Mouse (Mus musculus): ENCODE data around the gene Emsy.

Gene Emsy

DNA sequence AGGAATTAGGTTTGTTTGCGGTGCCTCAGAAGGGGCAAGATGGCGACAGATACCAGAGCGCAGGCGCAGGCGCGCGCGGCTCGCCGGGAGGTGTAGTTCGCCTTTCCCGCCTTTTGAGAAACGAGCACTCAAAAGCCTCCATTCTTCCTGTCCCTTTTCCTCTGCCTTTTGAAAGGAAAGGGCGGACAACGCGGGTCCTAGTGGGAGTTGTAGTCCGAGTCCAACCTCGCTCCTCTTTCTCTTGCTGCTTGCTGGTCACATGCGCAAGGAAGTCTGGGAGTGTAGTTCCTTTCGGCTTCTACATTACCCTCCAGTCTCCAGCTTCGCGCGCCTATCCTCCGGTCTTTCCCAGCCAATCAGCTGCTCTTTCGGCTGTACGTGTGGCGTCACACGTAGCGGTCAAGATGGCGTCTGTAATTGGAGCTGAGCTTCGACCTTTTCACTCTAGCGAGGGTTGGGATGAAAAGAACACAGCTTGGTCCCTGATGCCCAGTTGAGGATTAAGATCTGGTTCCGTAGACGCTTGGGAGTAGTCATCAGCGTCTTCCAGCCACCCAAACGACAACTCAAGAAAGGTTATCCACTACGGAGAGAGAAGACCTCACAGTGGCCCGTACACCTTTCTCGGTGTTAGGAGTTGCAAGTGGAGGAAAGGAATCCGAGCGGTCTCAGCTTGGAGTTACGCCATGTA is at the start of gene Emsy:
Emsy (minus strand) TSS at position 253 of the 691 bp plus-strand sequence.
- peak; percentile 90 for DNase-seq (ENCODE audit: low spot score)

DNA sequence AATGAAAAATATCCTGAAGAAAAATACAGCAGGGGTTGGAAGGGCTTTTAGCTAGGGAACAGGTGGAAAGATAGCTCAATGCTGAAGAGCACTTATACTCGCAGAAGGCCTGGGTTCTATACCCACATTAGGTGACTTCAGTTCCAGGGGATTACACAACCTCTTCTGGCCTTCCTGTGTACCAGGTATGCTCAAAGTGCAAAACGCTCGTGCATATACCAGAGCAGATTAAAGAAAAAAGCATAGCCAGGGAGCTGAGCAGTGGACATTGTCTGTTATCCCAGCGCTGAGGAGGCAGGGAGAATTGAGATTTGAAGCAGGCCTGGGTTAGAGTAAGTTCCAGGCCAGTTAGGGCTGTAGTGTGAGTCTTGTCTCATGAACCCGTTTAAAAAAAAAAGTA is 47.7 kb upstream of the Emsy start:
- no peak for DNase-seq (ENCODE audit: low spot score)

DNA sequence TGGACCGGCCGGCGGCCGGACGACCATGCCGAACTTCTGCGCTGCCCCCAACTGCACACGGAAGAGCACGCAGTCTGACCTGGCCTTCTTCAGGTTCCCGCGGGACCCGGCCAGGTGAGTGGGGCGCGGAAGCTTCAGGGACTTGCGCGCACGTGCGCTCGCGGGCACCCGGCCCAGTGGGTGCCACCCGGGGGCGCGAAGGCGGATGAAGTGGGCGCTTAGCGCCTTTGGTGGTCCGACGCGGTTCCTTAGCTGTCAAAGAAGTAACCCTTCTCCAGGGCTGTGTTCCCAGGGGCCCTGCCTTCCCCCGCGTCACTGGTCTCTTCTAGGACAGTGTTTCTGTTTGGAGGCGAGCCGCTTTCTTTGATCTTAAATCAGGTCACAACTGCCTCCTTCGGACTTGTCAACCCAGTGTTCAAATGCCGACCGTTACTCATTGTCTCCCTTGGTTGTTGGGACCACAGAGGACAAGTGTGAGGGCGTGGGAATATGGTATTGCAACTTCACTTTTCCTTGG is 46.8 kb upstream of the Emsy start:
- DNase-seq (ENCODE audit: low spot score) = peak; percentile 68

DNA sequence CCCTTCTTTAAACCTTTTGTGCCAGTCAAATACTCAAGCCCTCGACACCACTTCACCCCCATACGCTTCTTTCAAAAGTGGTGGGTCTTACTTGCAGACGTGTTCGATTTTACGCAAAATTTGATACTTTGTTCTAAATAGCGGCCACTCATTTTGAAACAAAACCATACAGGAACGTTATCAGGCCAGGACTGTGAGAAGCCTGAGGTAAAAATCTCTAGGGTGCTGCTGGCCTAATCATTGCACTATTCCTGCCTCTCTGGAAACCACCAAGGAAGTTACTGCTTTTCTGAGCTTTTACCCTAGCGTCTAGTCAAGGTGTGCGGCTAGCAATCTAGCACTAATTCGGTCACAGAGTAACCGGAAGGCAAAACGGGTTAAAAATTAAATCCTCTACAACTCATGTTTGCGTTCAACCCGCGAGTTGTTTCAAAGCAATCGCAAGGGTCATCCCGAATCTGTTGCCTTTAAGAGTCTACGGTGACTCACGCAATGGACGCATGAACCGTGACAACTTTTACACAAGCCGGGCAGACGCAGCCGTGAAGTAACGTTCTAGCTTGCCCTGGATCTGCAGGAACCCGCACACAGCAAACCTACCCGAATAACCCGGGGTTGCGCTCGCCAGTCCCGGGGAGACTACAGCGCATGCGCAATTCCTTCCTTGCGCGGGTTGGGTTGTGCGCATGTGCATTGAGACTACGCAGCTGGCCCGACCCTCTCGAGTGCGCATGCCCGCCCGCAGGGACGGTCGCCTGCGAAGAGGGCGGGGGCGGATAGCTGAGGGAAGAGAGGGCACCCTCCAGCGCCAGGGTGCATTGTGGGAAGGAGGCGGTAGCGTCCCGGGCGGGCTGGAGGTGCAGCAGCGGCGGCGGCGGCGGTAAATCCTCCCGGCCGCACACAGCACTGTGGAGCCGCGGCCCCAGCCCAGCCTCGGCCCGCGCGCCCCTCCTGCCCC is 46.0 kb upstream of the Emsy start, which contains the start of gene Thap12:
Thap12 (plus strand) TSS at position 821 of the 958 bp plus-strand sequence.
- DNase-seq (ENCODE audit: low spot score) = peak; percentile 99

DNA sequence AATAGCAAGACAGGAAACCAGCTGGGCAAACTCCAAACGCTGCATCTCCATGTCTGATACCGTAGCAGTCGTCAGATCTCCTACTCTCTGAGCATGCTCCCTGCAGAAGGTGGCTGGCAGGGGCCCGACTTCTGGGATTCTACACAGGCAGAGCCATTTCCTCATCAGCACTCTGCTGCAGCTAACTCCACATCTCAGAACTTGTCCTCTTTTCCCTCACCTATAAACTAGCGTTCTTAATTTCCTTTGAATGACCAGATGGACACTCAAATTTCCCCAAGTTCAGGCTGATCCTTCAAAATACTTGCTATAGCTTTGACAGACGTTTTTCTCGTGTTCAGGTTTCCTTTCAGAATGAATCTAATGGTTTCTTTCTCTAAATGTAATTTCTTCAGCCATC is 45.2 kb upstream of the Emsy start:
- DNase-seq (ENCODE audit: low spot score) = no peak

DNA sequence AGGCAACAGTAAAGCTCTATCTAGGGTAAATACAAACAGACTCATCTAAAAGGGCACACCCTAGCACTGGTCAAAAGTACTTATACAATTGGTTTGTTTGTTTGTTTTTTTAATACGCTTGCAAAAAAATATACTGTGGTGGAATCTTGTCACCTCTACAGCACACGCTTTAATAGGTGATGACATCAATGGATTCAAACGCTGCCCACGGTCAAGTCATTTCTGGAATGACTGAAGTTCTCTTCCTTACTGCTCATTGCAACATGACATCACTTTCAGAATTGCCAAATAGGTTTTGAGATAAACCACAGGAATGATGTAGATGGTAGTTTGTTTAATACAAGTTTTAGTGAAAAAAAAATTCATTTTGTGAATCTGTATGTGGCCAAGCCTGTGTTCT is 42.0 kb upstream of the Emsy start:
- DNase-seq (ENCODE audit: low spot score) = no peak

DNA sequence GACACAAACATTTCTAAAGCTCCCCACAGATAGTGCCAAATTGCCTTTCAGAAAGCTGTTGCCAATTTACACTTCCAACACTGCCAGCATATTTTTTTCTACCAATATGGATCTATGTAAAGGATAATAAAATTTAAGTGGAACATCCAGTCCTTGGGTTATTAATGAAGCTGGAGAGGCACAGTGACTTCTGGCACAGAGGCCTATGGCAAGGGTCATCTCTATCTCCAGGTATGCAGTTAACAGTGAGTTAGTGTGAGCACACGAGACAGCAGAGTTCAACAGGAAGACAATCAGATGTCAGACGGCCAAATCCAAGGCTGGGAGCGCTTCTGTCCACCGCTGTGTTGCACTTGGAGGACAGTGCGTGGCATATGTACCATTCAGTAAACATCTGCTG is 41.5 kb upstream of the Emsy start:
- no peak for DNase-seq (ENCODE audit: low spot score)

DNA sequence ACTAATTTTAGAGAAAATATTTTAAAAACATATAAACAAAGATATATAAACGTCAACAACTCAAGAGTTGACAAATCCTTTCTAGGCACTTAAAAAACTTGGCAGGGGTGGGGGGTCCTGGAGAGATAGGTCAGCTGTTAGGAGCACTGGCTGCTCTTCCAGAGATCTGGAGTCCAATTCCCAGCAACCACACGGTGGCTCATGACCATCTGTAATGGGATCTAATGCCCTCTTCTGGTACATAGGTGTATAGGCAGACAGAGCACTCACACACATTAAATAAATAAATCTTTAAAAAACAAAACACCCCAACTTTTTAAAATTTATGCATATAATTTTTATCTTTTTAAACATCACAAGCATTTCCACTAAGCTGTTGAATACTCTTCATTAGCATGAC is 40.9 kb upstream of the Emsy start:
- no peak for DNase-seq (ENCODE audit: low spot score)

DNA sequence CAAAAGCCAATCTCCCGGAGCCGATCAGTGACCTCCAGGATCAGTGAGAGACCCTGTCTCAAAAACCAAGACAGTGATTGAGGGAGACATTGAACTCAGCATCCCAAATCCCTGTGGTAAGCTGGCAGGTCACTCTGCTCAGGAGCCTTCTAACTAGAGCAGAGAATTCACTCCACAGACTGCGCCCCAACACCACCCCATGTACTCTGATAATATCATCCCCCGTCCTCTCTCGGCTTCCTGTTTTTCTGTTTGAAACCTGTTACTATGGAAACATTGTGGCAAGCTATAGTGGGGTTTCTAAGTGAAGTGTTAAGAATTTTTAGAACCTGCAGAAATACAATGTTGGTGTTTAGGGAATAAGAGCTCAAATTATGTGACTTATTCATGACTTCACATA is 37.5 kb upstream of the Emsy start:
- DNase-seq (ENCODE audit: low spot score) = no peak

DNA sequence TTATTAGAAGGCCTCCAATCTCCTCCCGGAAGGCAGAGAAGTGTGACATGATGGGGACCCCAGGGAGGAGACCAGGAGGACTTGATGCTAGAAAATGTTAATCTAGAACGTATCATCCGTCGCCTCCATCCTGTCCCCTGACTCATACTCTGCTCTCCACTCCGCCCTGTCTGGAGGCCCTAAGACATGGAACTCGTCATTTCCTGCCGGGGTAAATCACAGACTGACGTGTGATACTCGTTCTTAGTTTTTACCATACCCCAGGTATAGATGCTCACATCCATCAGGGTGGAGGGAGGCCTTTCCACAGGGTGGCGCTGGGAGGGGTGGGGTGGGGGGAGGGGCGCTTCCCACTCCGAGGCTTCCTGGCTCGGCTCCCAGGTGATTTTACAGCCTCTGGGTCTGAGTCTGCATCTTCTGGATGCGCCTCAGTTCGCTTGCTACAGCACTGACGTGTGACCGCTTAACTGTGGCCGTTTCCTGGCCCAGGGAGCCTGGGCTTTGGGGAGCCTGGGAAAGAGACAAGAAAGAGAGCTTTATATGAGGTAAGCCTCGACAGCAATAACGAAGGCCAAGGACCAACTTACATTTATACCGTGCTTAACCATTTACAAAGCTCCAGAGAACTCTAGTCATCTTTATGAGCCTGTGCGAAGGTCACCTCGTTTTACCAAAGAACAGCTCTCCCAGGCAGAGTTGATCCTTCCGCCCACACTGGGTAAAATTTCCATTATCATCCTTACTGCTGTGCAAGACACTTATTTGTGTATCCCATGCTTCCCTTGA is 36.4 kb upstream of the Emsy start:
- peak; percentile 56 for DNase-seq (ENCODE audit: low spot score)

DNA sequence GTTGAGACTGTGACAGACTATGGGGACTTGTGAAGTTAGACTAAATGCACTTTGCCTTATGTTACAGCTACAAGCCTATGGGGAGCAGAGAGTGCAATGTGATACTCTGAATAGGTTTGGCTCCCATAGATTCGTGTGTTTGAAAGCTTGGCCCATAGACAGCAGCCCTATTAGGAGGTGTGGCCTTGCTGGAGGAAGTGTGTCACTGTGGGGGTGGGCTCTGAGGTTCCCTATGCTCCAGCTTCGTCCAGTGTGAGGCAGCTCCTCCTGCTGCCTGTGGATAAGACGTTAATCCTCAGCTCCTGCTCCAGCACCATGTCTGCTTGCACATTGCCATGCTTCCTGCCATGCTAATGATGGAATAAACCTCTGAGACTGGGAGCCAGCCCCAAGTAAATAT is 34.2 kb upstream of the Emsy start:
- DNase-seq (ENCODE audit: low spot score) = no peak

DNA sequence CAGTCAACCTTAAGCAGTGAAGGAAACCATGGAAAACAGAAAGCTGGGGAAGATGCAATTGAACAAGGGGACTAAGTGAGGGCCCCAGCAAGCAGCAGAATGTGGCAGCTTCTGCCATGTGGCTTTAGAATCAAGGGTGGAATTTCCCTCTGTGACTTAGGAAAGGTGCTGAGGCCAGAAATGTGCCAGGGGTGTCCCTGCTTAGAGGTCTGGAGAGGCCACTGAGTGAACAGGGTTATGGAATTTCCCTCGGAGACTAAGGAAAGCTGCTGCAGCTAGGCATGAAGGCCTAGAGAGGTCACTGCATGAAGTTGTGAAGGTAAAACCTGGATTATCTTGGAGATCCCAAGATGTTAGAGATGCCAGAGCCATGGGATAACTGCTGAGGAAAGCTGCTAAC is 33.5 kb upstream of the Emsy start:
- no peak for DNase-seq (ENCODE audit: low spot score)

DNA sequence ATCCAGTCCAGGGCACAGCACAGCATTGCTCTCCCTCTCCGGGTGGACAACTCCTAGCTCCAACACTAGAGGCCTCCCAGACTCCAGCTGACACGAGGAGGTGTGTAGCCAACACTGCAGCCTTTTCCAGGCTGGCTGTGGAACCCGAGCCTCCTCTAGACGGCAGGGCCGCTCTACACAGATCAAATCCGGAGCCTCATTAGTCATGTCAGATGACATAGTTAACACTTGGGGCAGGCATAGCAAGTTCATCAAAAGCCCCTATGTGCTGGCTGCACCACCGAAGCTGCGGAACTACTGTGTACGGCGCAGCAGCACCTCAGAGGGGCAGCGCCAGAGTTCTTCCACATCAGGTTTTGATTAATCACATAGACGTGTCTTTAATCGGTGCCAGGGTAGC is 29.3 kb upstream of the Emsy start:
- peak; percentile 53 for DNase-seq (ENCODE audit: low spot score)

DNA sequence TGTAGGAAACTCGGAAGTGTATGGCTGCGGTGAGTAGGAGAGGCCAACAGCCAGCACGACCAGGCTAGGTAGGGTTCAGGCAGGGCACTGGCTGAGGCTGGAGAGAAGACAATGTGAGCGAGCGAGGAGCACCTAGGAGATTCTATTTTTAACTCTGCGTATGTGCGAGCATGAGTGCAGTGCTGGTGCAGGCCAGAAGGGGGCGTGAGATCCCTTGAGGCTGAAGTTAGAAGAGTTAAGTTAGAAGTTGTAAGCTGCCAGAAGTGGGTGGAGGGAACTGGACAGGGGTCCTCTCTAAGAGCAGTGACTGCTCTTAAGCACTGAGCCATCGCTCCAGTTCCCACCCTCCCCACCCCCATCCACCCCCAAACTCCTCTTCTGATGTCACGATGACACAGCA is 26.2 kb upstream of the Emsy start:
- DNase-seq (ENCODE audit: low spot score) = no peak

DNA sequence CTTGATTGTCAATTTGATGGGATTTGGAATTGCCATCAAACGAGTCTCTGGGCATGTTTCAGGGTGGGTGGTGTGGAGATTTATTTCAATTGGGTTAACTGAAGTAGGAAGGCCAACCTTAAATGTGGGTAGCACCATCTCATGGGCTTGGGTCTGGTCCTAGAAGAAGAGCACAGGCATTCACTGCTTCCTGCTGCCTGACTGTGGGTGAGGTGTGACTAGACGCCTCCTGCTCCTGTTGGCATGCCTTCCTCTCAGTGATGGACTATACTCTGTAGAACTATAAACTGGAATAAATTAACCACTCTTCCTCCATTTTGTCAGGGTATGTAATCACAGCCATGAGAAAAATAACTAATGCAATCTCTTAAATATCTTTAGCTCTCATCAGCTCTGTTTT is 24.1 kb upstream of the Emsy start:
- DNase-seq (ENCODE audit: low spot score) = no peak

DNA sequence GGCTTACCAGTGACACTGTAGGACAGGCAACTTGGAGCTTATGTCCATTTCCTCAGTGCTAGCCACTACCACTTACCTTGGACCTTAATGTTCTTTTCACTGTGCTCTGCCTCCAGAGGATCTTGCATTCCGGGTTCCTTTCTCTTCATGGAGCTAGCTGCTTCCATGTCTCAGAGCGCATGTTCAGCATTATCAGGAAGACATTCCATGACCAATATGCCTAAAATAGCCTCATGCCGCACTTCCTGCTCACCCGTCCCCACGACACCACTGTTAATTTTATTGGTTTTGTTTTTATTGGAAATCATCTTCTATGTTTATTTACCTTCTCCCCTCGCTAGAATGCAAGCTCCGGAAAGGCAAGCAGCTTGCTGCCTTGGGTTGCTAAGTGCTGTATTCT is 21.9 kb upstream of the Emsy start:
- no peak for DNase-seq (ENCODE audit: low spot score)

DNA sequence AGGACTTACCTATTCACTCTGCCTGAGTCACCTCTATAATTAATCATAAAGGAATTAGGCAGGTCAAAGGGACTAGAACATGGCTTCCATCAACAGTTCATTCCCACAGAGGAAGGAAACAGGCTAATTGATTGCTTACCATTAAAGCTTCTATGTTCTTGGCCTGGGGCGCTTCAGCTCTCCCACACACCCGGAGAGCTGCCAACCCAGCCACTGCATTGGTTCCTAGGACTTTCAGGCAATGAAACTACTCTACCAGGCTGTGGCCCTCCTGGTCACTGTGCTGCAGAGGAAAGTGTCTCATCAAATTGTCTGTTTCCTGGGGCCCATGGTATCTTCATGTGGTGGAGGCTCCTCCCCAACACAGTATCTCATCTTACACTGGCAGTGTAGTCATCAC is 20.9 kb upstream of the Emsy start:
- no peak for DNase-seq (ENCODE audit: low spot score)

DNA sequence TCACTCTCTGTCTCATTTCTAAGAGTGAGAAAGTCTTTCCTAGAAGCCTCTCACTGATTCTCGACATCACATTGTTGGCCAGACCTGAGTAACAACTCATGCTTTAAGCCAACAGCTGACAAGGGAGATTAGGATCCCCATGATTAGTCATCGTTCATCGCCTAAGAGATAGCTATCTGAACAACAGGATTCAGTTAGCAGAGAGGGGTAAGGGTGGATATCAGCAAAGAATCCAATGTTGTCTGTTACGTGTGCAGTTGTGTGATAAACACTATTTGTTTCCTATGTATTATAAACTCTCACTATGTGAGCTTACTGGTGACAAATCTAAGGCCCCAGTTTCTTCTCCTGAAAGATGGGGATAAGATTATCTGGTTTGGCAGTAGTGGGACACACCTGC is 17.8 kb upstream of the Emsy start:
- DNase-seq (ENCODE audit: low spot score) = no peak

DNA sequence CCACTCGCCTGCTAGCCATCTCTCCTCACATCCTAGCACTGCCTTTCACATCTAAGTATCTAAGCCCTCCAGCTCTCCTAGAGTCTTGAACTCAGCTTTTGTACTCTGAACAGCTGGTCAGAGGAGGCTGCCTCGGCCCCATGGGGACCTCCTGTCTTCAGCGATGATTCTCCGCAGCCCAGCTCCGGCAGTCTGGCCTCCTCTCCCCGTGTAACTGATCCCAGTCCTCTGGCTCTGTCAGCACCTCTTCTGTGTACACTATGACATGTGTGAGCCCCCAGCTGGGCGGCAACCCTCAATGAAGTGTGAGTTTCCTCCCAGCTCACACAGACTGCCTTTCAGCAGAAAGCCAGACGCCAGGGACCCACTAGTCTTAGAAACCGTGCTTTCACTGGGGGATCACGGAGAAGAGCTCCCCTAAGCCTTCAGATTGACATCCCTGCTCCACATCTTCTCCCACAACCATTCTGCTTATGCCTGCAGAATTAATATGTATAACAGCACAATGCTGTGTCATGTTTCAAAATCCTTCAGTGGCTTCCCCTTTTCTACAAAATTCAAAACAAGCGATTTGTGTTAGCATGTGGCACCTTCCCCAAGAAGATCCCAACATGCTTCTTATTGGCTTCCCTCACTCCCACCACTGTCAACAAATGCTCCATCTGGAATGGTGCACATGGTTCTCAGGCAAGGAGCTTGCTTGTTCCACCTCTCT is 15.8 kb upstream of the Emsy start:
- DNase-seq (ENCODE audit: low spot score) = peak; percentile 48

DNA sequence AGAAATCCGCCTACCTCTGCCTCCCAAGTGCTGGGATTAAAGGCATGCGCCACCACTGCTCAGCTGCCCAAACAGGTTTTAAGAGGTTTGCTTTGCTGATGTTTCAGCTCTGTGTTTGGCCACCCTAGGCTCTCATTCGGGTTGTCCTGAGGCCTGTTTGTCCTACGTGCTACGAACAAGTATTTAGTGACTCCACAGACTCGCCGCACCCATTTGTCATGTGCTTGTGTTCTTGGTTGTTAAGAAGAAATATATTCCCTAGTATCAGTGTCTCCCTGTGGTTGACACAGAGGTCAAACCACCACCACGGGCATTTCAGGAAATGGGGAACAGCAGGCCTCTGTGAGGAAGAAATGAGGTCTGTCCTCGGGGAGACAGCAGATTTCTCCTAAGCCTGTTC is 14.8 kb upstream of the Emsy start:
- DNase-seq (ENCODE audit: low spot score) = no peak

DNA sequence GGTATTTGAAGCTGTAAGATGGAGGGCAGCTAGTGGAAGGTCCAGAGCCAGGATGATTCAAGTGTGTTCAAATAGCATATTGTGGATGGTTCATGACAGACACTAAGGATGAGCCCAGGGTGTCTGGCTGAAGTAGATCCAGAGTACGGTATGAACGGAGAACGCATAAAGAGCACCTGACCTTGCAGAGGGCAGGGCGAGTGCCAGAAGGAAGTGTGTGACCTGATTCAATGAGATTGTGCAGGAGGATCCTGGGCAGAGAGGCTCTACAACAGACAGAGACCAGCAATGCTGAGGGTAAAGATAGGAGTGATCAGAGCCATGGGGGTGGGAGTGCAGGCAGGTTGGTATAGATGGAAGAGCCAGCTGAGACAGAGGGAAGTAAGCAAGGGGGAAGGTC is 14.2 kb upstream of the Emsy start:
- DNase-seq (ENCODE audit: low spot score) = no peak
